Mouse (Mus musculus) c-Kit-positive CD71-positive TER-119-positive erythroid progenitor cells, embryonic 14.5 days (primary cell): ENCODE measurements around the gene Tsga10.

ENCODE experiments used
- DNase-seq: peaks from one replicate; pipeline ENCODE4 v3.0.0-alpha.2; 2013; ENCODE audit warnings: low spot score

Gene Tsga10

GRCm38 (mm10) chr1:37866286-37866685, at the start of gene Tsga10:
TSS of gene Tsga10 (minus strand) at chr1:37866429.
- DNase-seq, result no peak

- DNase-seq, result no peak
These were observed 46.5 kb upstream of the Tsga10 start for GRCm38 (mm10) chr1:37912751-37913150.

- peak; percentile 13 for DNase-seq
These were observed 36.9 kb upstream of the Tsga10 start for GRCm38 (mm10) chr1:37903178-37903577.

- DNase-seq, result no peak
These were observed 34.1 kb upstream of the Tsga10 start for GRCm38 (mm10) chr1:37900288-37900687.

GRCm38 (mm10) chr1:37899816-37900215, 33.6 kb upstream of the Tsga10 start:
- no peak for DNase-seq

- DNase-seq, result no peak
These were observed 28.4 kb upstream of the Tsga10 start for GRCm38 (mm10) chr1:37894606-37895005.

GRCm38 (mm10) chr1:37891400-37891799, 25.2 kb upstream of the Tsga10 start:
- peak; percentile 27 for DNase-seq

- peak; percentile 94 for DNase-seq
These were observed 23.9 kb upstream of the Tsga10 start, which contains the start of the genes Mitd1 and Mrpl30 for GRCm38 (mm10) chr1:37890025-37890652. TSS of gene Mitd1 (minus strand) at chr1:37890411. TSS of gene Mrpl30 (plus strand) at chr1:37890477.

- DNase-seq, result peak; percentile 28
These were observed 23.0 kb upstream of the Tsga10 start for GRCm38 (mm10) chr1:37889206-37889605.

- DNase-seq, result peak; percentile 91
These were observed 18.2 kb upstream of the Tsga10 start for GRCm38 (mm10) chr1:37884451-37884850.

GRCm38 (mm10) chr1:37883411-37883810, 17.2 kb upstream of the Tsga10 start:
- no peak for DNase-seq

GRCm38 (mm10) chr1:37877736-37878460, 11.7 kb upstream of the Tsga10 start:
- no peak for DNase-seq

- no peak for DNase-seq
These were observed 6.9 kb upstream of the Tsga10 start for GRCm38 (mm10) chr1:37873157-37873556.

GRCm38 (mm10) chr1:37872131-37873067, 6.2 kb upstream of the Tsga10 start:
- peak; percentile 80 for DNase-seq

- no peak for DNase-seq
These were observed 5.5 kb upstream of the Tsga10 start, which contains the start of gene Lipt1 for GRCm38 (mm10) chr1:37871704-37872103. TSS of gene Lipt1 (plus strand) at chr1:37871738.

GRCm38 (mm10) chr1:37869362-37869761, 3.1 kb upstream of the Tsga10 start:
- no peak for DNase-seq

GRCm38 (mm10) chr1:37868640-37869039, 2.4 kb upstream of the Tsga10 start:
- no peak for DNase-seq

GRCm38 (mm10) chr1:37867684-37868322, 1.6 kb upstream of the Tsga10 start:
- DNase-seq, result no peak

- DNase-seq, result peak; percentile 74
These were observed 827 bp upstream of the Tsga10 start for GRCm38 (mm10) chr1:37867056-37867455.

GRCm38 (mm10) chr1:37865401-37866215, 621 bp downstream of the Tsga10 start:
- no peak for DNase-seq
